Mouse (Mus musculus) myocyte (in vitro differentiated cells): ENCODE results near the gene Ppdpf.

Source experiments
- CEBPB ChIP-seq: IDR thresholded peaks from 2 replicates; pipeline ENCODE4 v1.6.1; 2011; ENCODE audit warnings: mild to moderate bottlenecking, moderate library complexity; ENCODE audit not compliant: poor library complexity, insufficient read depth, severe bottlenecking
- E2F4 ChIP-seq: IDR thresholded peaks from one replicate; pipeline ENCODE4 v1.6.1; 2011; ENCODE audit warnings: mild to moderate bottlenecking, control low read depth, moderate library complexity; ENCODE audit not compliant: insufficient read depth
- MAX ChIP-seq: IDR thresholded peaks from one replicate; pipeline ENCODE4 v1.6.1; 2011; ENCODE audit warnings: low read depth, mild to moderate bottlenecking, control low read depth
- MYOD1 ChIP-seq, 3 experiments: IDR thresholded peaks; one replicate each; pipeline ENCODE4 v1.6.1; 2011; ENCODE audit warnings: control low read depth in 2 of 3, low read depth in 2 of 3, mild to moderate bottlenecking in 2 of 3, moderate library complexity in 1 of 3; ENCODE audit not compliant: insufficient read length in 2 of 3, control insufficient read depth in 1 of 3
- MYOG ChIP-seq, 3 experiments: IDR thresholded peaks; one replicate each; pipeline ENCODE4 v1.6.1; 2011; ENCODE audit warnings: control low read depth in 2 of 3, low read depth in 2 of 3, mild to moderate bottlenecking in 2 of 3; ENCODE audit not compliant: insufficient read length in 2 of 3, control insufficient read depth in 1 of 3, insufficient read depth in 1 of 3
- POLR2A ChIP-seq: IDR thresholded peaks from one replicate; pipeline ENCODE4 v1.6.1; 2011; ENCODE audit warnings: low read depth, mild to moderate bottlenecking, control low read depth, moderate library complexity; ENCODE audit not compliant: insufficient read length
- POLR2AphosphoS2 ChIP-seq: IDR thresholded peaks from one replicate; pipeline ENCODE4 v1.6.1; 2011; ENCODE audit warnings: low read depth, control low read depth; ENCODE audit not compliant: insufficient read length
- REST ChIP-seq: IDR thresholded peaks from one replicate; pipeline ENCODE4 v1.6.1; 2011; ENCODE audit warnings: mild to moderate bottlenecking, control low read depth, moderate library complexity; ENCODE audit not compliant: insufficient read depth, insufficient read length
- TCF12 ChIP-seq: IDR thresholded peaks from one replicate; pipeline ENCODE4 v1.6.1; 2011; ENCODE audit warnings: mild to moderate bottlenecking, control low read depth; ENCODE audit not compliant: poor library complexity, insufficient read depth, severe bottlenecking
- TCF3 ChIP-seq: IDR thresholded peaks from one replicate; pipeline ENCODE4 v1.6.1; 2011; ENCODE audit warnings: low read depth, control low read depth; ENCODE audit not compliant: insufficient read length
- USF1 ChIP-seq: IDR thresholded peaks from one replicate; pipeline ENCODE4 v1.6.1; 2011; ENCODE audit warnings: low read depth, mild to moderate bottlenecking, control low read depth, moderate library complexity

DNA sequence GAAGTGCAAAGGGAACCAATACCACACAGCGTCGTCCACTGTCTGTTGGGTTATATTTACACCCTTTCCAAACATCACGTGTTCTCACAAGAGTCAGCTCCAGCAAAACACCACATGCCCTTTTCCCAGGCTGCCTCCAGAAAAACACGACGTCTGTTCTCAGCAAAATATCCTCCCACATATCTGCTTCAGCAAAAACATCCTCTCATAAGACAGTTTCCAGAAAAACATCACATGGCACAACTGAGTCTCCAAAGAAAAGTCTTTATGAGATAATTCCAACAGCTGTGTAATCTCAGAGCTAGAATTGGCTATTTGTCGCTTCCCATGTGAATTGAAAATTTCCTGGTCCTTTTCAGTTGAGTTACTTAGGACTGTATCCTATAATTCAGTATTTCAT is 6.1 kb upstream of the Ppdpf start:
- no peak for TF ChIP-seq MAX
- no peak for TF ChIP-seq POLR2A
- TF ChIP-seq MYOG (IDR thresholded peaks at IDR 0.05; ENCODE audit: control insufficient read depth in 1 of 3, insufficient read depth in 1 of 3, insufficient read length in 2 of 3, low read depth in 2 of 3), result no peak
- TF ChIP-seq TCF12, result no peak
- TF ChIP-seq USF1, result no peak
- TF ChIP-seq CEBPB, result no peak
- no peak for TF ChIP-seq POLR2AphosphoS2
- TF ChIP-seq TCF3, result no peak
- TF ChIP-seq E2F4, result no peak
- TF ChIP-seq REST, result no peak
- no peak for TF ChIP-seq MYOD1 (IDR thresholded peaks at IDR 0.05; ENCODE audit: control insufficient read depth in 1 of 3, insufficient read length in 2 of 3, low read depth in 2 of 3)
